Mouse (Mus musculus) C2C12 (cell line): ENCODE measurements around the gene Grhl1. TPM values are rescaled to one million over a fixed set of nuclear protein-coding genes. Genes with fewer than 3 reads are reported as not detected.

Experiments
- H3K27me3 ChIP-seq: one replicate; pipeline ENCODE4 v1.6.1; 2011; ENCODE audit not compliant: control insufficient read depth, insufficient read depth, insufficient read length
- H3K36me3 ChIP-seq: one replicate; pipeline ENCODE4 v1.6.1; 2011; ENCODE audit not compliant: control insufficient read depth, insufficient read depth
- H3K4me3 ChIP-seq: one replicate; pipeline ENCODE4 v1.5.1; 2011; ENCODE audit warnings: mild to moderate bottlenecking, control low read depth; ENCODE audit not compliant: poor library complexity, insufficient read depth, severe bottlenecking
- H3K79me2 ChIP-seq: one replicate; pipeline ENCODE4 v1.6.1; 2011; ENCODE audit not compliant: control insufficient read depth, insufficient read depth
- H3K79me3 ChIP-seq: one replicate; pipeline ENCODE4 v1.6.1; 2011; ENCODE audit warnings: low read depth, control low read depth
- H3ac ChIP-seq: one replicate; pipeline ENCODE3; 2011; ENCODE audit warnings: low read depth; ENCODE audit not compliant: control insufficient read depth, insufficient read length
- CEBPB ChIP-seq: IDR thresholded peaks from one replicate; pipeline ENCODE4 v1.6.1; 2011; ENCODE audit warnings: low read depth, mild to moderate bottlenecking, control low read depth, moderate library complexity
- CTCF ChIP-seq: IDR thresholded peaks from one replicate; pipeline ENCODE4 v1.5.1; 2011; ENCODE audit not compliant: control insufficient read depth, insufficient read depth, insufficient read length
- FOSL1 ChIP-seq: IDR thresholded peaks from one replicate; pipeline ENCODE4 v1.8.0; 2011; ENCODE audit warnings: mild to moderate bottlenecking, low read length; ENCODE audit not compliant: poor library complexity, insufficient read depth, severe bottlenecking
- MAX ChIP-seq: IDR thresholded peaks from one replicate; pipeline ENCODE4 v1.6.1; 2011; ENCODE audit warnings: mild to moderate bottlenecking, control low read depth
- MYOD1 ChIP-seq: IDR thresholded peaks from one replicate; pipeline ENCODE4 v1.6.1; 2011; ENCODE audit warnings: low read depth; ENCODE audit not compliant: control insufficient read depth, insufficient read length
- MYOG ChIP-seq: IDR thresholded peaks from one replicate; pipeline ENCODE4 v1.6.1; 2011; ENCODE audit not compliant: control insufficient read depth, insufficient read length; ENCODE audit errors: extremely low read depth
- USF1 ChIP-seq: IDR thresholded peaks from one replicate; pipeline ENCODE4 v1.6.1; 2011; ENCODE audit warnings: low read depth, mild to moderate bottlenecking, control low read depth, moderate library complexity
- polyA plus RNA-seq: library from polyadenylated mRNA; unstranded; fragments of >200 nt; fragmentation: generic; extraction: Trizol; gene quantifications from one replicate; pipeline ENCODE4 v1.2.1, GENCODE M21; 2012; ENCODE audit warnings: missing spikeins

Grhl1 gene
- polyA plus RNA-seq, 1 experiment = 0.20 TPM

- H3K4me3 ChIP-seq = no peak overlapping the region
- no peaks in the 10 kb centered on the region for H3K79me2 ChIP-seq
- TF ChIP-seq CTCF = no peak
- TF ChIP-seq CEBPB = no peak
- no peak for TF ChIP-seq FOSL1
- TF ChIP-seq MAX = no peak
- no peak for TF ChIP-seq MYOG
- TF ChIP-seq USF1 = no peak
- TF ChIP-seq MYOD1 = no peak
- no peak overlapping the region for H3ac ChIP-seq
- no peaks in the 10 kb centered on the region for H3K27me3 ChIP-seq
- H3K36me3 ChIP-seq = no peaks in the 10 kb centered on the region
- H3K79me3 ChIP-seq = no peaks in the 10 kb centered on the region
Measured at GRCm38 (mm10) chr12:24597376-24597775, 25.3 kb downstream of the Grhl1 start.

- H3K27me3 ChIP-seq = no peaks in the 10 kb centered on the region
- no peaks in the 10 kb centered on the region for H3K36me3 ChIP-seq
- H3K4me3 ChIP-seq = no peak overlapping the region
- H3K79me3 ChIP-seq = no peaks in the 10 kb centered on the region
- no peaks in the 10 kb centered on the region for H3K79me2 ChIP-seq
- no peak for TF ChIP-seq USF1
- no peak for TF ChIP-seq CEBPB
- no peak for TF ChIP-seq MYOG
- TF ChIP-seq FOSL1 = no peak
- no peak overlapping the region for H3ac ChIP-seq
Measured at GRCm38 (mm10) chr12:24599366-24599895, 27.3 kb downstream of the Grhl1 start.

GRCm38 (mm10) chr12:24600074-24600473 lies 28.0 kb downstream of the Grhl1 start:
- H3K79me2 ChIP-seq = no peaks in the 10 kb centered on the region
- H3K4me3 ChIP-seq = no peak overlapping the region
- H3ac ChIP-seq = no peak overlapping the region
- no peak for TF ChIP-seq FOSL1
- TF ChIP-seq MYOG = no peak
- no peak for TF ChIP-seq USF1
- H3K27me3 ChIP-seq = no peaks in the 10 kb centered on the region
- no peaks in the 10 kb centered on the region for H3K79me3 ChIP-seq
- H3K36me3 ChIP-seq = no peaks in the 10 kb centered on the region

- no peaks in the 10 kb centered on the region for H3K79me2 ChIP-seq
- no peak overlapping the region for H3ac ChIP-seq
- H3K79me3 ChIP-seq = no peaks in the 10 kb centered on the region
- H3K27me3 ChIP-seq = no peaks in the 10 kb centered on the region
- no peaks in the 10 kb centered on the region for H3K36me3 ChIP-seq
- no peak overlapping the region for H3K4me3 ChIP-seq
- TF ChIP-seq FOSL1 = no peak
- TF ChIP-seq CEBPB = peak; percentile 25
- TF ChIP-seq USF1 = no peak
- no peak for TF ChIP-seq MYOG
- peak; percentile 51 for TF ChIP-seq CTCF
- no peak for TF ChIP-seq MAX
- no peak for TF ChIP-seq MYOD1
Measured at GRCm38 (mm10) chr12:24600806-24601205, 28.7 kb downstream of the Grhl1 start.

GRCm38 (mm10) chr12:24603266-24603665 lies 31.2 kb downstream of the Grhl1 start:
- H3K4me3 ChIP-seq = no peak overlapping the region
- no peaks in the 10 kb centered on the region for H3K36me3 ChIP-seq
- H3K79me3 ChIP-seq = no peaks in the 10 kb centered on the region
- no peak for TF ChIP-seq MYOG
- TF ChIP-seq CTCF = peak; percentile 51
- no peak for TF ChIP-seq USF1
- no peak overlapping the region for H3ac ChIP-seq
- no peaks in the 10 kb centered on the region for H3K27me3 ChIP-seq
- H3K79me2 ChIP-seq = no peaks in the 10 kb centered on the region

- H3ac ChIP-seq = no peak overlapping the region
- H3K79me2 ChIP-seq = no peaks in the 10 kb centered on the region
- H3K79me3 ChIP-seq = no peaks in the 10 kb centered on the region
- TF ChIP-seq MYOG = no peak
- no peak for TF ChIP-seq CTCF
- TF ChIP-seq MYOD1 = no peak
- TF ChIP-seq MAX = no peak
- no peak for TF ChIP-seq FOSL1
- TF ChIP-seq USF1 = no peak
- TF ChIP-seq CEBPB = no peak
- no peak overlapping the region for H3K4me3 ChIP-seq
- H3K36me3 ChIP-seq = no peaks in the 10 kb centered on the region
- H3K27me3 ChIP-seq = no peaks in the 10 kb centered on the region
Measured at GRCm38 (mm10) chr12:24606166-24606565, 34.1 kb downstream of the Grhl1 start.
